Mouse (Mus musculus) lung, adult 2 months (tissue): Measurements from ENCODE around the gene 3110001I22Rik. TPM values are rescaled to one million over a fixed set of nuclear protein-coding genes. Genes with fewer than 3 reads are reported as not detected.

Experiments used
- DNase-seq: peaks from one replicate; pipeline ENCODE4 v3.0.0; 2022
- H3K4me1 ChIP-seq: fragments of 200-500 bp; 2 replicates; pipeline ENCODE4 v1.6.1; 2011; ENCODE audit warnings: low read length; ENCODE audit not compliant: control insufficient read depth, insufficient read depth
- H3K4me3 ChIP-seq: fragments of 200-500 bp; replicated peaks from 2 replicates; pipeline ENCODE3; 2011; ENCODE audit warnings: low read depth, mild to moderate bottlenecking, control low read depth, low read length; ENCODE audit errors: extremely low read depth
- CTCF ChIP-seq: fragments of 200-500 bp; IDR thresholded peaks from 2 replicates; pipeline ENCODE4 v1.5.1; 2011; ENCODE audit warnings: mild to moderate bottlenecking, low read length, control low read depth; ENCODE audit not compliant: insufficient read depth
- POLR2A ChIP-seq: fragments of 200-500 bp; IDR thresholded peaks from 2 replicates; pipeline ENCODE4 v1.6.1; 2011; ENCODE audit warnings: low read depth, mild to moderate bottlenecking, control low read depth, low read length, borderline replicate concordance; ENCODE audit errors: extremely low read depth
- WGBS: fragments of 180-500 bp; shearing (Covaris S2); methylation state at CpG from one replicate; pipeline ENCODE4 v1.1.7; 2018; 5-methylcytosine and 5-hydroxymethylcytosine counted together
- polyA plus RNA-seq: library from polyadenylated mRNA; depleted of rRNA; stranded (reverse); fragments of >200 nt; gene quantifications from 2 replicates; pipeline ENCODE4 v1.2.3, GENCODE M21; 2012; rRNA removed

The 3110001I22Rik gene
- polyA plus RNA-seq, 1 experiment, result 1.2 TPM

DNA sequence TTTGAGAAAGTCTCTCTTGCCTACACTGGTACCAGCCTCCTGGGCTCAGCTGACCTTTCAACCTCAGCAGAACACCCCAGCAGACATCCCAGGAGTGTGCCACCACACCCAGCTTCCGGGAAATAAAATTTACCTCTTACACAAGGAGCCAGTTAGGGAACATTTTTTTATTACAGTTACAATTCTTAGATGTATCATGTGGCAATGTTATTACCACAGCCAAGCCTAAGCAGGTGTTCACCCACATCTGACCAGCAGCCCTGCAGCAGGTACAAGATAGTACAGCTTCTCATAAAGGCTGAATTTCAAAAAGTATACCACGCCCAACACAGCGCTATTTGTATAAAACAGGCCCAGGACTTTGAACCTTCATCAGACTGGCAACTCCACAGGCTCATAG is 43.2 kb downstream of the 3110001I22Rik start:
- WGBS, result 82% methylated on average over 3 of the region's 3 CpGs
- no peak for DNase-seq
- Histone ChIP-seq H3K4me1 (no peaks in the 10 kb centered on the region), H3K4me3 (no peak overlapping the region)
- TF ChIP-seq CTCF (no peak), POLR2A (no peak)

DNA sequence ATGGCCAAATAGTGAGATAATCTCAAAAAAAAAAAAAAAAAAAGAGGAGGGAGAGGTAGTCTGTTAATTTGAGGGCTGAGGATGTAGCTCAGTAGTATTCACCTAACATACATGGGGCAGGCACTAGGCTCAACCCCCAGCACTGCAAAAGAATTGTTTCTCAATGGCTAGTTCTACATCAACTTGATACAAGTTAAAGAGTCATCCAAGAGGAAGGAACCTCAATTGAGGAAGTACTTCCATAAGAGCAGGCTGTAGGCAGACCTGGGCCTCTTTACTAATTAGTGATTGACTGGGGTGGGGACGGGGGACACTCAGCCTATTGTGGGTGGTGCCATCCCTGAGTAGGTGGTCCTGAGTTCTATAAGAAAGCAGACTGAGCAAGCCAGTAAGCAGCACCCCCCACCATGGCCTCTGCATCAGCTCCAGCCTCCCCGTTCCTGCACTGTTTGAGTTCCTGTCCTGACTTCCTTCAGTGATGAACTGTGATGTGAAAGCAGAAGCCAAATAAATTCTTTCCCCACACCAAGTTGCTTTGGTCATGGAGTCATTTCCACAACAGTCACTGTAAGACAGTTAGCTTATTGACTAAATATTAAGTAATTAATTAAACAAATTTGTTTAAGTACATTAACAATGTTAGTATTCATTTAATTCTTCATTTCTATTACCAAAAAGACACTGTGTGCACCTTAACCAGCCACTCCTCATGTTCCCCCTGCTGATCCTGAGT is 45.3 kb downstream of the 3110001I22Rik start:
- WGBS, result 67% methylated on average over 2 of the region's 2 CpGs
- no peak for DNase-seq

DNA sequence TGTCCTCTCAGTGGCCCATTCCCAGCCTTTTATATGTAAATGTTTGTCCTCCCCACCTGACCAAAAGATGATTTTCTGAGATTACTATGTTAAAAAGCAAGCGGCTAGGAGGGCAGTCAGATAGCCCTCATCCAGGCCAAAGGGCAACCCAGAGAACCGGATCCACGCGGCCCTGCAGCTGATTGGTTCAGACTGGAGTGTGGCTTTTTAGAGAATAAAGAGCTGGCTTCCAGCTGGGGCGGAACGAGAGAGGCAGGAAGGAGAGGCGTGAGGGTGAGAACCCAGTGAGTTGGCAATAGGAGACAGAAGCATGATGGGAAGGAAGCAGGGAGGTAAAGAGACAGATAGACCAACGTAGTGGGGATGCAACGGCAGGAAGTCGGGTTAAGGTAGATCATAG is 51.2 kb downstream of the 3110001I22Rik start:
- 41% methylated on average over 10 of the region's 10 CpGs for WGBS
- DNase-seq, result no peak

More for the DNA sequence above, 45.3 kb downstream of the 3110001I22Rik start:
- Histone ChIP-seq H3K4me1 (no peaks in the 10 kb centered on the region), H3K4me3 (no peak overlapping the region)
- TF ChIP-seq POLR2A (no peak), CTCF (no peak)

DNA sequence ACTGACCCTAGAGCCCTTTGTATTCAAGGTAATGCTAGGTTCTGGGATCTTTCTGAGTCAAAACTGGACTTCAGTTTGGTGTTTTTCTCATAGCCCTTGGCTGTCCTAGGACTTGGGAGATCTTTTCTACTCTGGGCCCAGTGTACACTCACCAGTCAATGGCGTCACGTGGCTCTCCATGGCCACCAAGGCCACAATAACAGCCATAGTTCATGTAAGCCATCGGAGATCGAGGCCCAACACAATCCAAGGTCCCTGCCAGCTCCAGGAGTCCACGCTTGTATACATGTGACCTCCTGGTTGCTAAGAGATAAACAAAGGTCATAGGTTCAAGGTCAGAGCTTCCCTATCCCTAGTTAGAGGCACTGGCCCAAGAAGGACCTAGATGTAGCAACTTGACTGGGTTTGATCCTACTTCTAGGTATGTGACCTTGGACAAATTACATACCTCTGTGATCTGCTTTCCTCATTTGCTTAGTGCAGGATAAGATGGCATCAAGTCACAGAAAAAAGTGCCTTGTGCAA is 56.1 kb downstream of the 3110001I22Rik start:
- DNase-seq, result no peak

More for the DNA sequence above, 51.2 kb downstream of the 3110001I22Rik start:
- no peak overlapping the region for H3K4me3 ChIP-seq
- H3K4me1 ChIP-seq, result no peaks in the 10 kb centered on the region
- TF ChIP-seq CTCF (no peak), POLR2A (no peak)

More for the DNA sequence above, 56.1 kb downstream of the 3110001I22Rik start:
- 71% methylated on average over 5 of the region's 5 CpGs for WGBS
- TF ChIP-seq POLR2A (no peak), CTCF (no peak)
- no peak overlapping the region for H3K4me3 ChIP-seq
- no peaks in the 10 kb centered on the region for H3K4me1 ChIP-seq

Other genes starting within 250 kb of the 3110001I22Rik start
- gene Parn, start 3.8 kb upstream of the 3110001I22Rik start, polyA plus RNA-seq, result 9.3 and 15.1 TPM in 2 replicates
- gene Bfar, start 71 bp upstream of the 3110001I22Rik start, polyA plus RNA-seq, result 17.3 and 21.7 TPM in 2 replicates
- gene Pla2g10, start 59.1 kb downstream of the 3110001I22Rik start, polyA plus RNA-seq, result 0.97 TPM in 1 of 2 replicates, not detected in the other
- 6.5 and 9.2 TPM in 2 replicates for gene Rrn3, start 108.8 kb downstream of the 3110001I22Rik start, polyA plus RNA-seq
- gene Ntan1, start 146.9 kb downstream of the 3110001I22Rik start, polyA plus RNA-seq, result 55.5 and 65.8 TPM in 2 replicates
- gene Pdxdc1, start 231.2 kb downstream of the 3110001I22Rik start, polyA plus RNA-seq, result 60.8 and 84.5 TPM in 2 replicates
- 11.5 and 13.0 TPM in 2 replicates for gene Mpv17l, start 231.2 kb downstream of the 3110001I22Rik start, polyA plus RNA-seq